Mouse (Mus musculus): ENCODE results near the gene Tent4a.
A peak's percentile ranks its signal among the peaks of the same experiment; 100 is the strongest.

The Tent4a gene

DNA sequence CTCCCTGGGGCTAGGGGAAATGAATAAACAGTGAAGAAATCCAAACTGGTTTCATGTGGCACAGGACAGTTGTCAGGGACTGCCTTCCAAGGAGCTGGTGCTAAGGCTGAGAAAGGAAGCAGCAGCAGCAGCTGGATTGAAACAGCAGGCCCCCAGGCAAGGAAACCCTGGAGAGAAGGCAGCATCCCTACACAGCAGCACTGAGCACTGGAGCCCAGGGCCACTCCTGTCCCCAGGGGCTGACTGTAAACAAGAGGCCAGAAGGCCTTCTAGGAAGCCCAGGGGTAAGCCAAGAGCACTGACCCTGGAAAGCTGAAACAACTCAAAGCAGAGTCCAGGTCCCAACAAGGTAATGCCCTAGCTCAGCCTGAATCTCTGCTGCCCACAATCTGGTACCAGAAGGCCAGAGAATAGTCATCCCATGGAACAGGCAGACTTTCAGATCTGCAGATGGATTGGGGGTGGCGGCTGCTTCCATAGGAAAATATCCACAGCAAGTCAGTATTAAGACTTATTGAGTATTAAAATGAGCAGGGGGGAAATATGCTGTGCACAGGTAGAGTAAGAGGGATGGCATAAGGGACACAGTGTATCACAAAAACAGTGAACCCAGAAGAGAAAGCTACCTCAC is 12.1 kb downstream of the Tent4a start:
- DNase-seq (ENCODE audit: low read depth, low spot score) = no peak

DNA sequence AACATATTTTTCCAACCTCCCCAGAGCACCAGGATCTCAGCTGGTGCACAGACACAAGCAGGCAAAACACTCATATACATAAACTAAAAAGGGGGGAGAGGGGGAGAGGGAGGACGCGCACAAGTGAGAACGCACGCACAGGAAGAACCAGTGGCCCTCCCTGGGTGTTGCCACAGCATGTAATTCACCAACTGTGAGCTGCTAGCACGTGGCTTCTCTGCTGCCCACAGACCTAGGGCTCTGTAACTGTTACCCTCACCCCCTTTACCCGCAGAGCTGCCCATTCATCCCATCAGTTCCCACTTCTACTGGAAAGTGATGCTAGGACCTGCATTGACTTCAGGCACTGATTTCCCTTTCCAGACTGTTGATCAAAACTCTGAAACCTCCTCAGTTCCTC is 15.3 kb downstream of the Tent4a start:
- DNase-seq (ENCODE audit: low read depth, low spot score) = no peak

DNA sequence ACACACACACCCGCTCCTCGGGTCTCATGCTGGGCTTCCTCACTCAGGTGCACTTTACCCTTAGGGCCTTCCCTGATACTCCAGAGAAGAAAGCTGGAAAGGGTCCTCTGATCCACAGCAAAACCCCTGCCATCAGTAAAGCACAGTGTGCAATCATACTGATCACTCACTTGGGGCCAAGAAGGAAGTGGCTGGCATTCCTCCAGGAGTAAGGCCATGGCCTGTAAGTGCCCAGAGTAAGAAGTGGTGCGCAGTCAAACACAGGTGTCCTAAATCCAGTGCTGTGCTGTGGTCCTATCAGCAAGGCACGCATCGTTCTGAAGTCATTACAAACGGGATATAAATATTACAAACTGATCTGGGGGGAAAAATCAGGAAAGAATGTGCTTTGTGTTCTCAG is 17.0 kb downstream of the Tent4a start:
- no peak for DNase-seq (ENCODE audit: low read depth, low spot score)

DNA sequence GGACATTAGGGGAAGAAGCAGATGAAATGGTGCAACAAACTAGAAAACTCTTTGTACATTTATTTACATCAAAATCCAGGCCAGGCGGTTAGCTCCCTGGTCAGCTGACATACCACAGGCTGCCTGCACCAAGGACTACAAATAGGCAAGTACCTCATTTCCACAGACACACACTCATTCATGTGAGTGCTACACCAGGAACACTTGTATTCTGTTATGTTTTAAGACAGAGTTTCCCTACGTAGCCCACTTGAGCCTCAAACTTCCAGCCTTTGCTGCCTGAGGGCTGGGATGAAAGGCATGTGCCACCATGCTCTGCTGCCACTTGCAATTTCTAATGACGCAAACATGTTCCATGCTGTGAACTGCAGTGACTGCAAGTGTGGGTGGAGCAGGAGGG is 19.3 kb downstream of the Tent4a start:
- DNase-seq (ENCODE audit: low read depth, low spot score) = no peak

DNA sequence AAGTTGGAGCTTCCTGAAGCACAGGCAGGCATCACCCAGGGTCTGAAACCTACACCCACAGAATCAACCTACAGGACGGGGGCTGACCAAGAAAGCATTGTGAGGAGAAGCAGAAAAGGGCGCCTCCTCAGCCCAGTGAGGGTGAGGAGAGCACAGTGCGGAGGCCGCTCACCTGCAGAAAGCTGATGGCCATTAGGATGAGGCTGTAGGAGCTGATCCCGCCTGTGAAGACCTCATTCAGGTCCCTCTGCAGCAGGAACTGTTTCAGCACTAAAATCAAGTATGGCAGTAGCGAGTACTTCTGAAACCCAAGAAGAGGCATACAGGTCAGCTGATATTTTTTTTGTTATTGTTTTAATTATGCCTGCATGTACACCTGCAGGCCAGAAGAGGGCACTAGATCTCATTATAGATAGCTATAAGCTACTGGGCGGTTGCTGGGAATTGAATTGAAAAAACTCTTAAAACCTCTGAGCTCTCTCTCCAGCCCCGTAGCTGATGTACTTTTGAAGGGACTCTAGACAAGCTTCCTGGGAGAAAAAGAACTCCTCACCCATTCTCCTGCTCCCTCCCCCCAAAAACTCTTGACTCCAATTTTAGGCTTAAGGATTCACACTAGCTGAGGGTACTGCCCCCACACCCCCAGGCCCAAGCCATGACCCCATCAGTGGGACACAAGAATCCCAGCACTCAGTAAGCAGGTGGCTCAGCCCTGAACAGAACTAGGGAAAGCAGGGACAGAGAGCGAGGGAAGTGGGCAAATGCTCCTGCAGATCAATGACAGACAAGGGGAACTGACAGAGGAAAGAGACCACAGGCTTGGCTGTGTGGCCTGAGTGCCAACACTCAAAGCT is 24.8 kb downstream of the Tent4a start:
- DNase-seq (ENCODE audit: low read depth, low spot score) = peak; percentile 61

DNA sequence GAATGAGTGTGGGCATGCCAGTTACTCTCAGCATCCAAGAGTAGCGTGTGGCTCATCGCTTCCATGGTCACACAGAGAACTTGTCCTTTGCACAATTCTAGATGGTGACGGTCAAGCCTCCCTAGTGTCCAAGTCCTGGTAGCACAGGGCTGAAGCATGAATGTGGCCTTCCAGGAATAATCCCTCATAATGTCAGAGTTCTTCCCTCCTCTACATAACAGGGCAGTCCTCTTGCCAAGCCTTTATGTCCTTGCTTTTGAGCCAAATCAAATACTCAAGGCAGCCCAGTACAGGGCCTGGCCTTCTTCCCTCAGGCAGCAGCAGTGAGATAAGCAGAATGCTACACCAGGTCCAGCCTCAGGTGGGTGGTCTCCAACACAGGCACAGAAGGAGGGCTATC is 26.8 kb downstream of the Tent4a start:
- DNase-seq (ENCODE audit: low read depth, low spot score) = no peak

DNA sequence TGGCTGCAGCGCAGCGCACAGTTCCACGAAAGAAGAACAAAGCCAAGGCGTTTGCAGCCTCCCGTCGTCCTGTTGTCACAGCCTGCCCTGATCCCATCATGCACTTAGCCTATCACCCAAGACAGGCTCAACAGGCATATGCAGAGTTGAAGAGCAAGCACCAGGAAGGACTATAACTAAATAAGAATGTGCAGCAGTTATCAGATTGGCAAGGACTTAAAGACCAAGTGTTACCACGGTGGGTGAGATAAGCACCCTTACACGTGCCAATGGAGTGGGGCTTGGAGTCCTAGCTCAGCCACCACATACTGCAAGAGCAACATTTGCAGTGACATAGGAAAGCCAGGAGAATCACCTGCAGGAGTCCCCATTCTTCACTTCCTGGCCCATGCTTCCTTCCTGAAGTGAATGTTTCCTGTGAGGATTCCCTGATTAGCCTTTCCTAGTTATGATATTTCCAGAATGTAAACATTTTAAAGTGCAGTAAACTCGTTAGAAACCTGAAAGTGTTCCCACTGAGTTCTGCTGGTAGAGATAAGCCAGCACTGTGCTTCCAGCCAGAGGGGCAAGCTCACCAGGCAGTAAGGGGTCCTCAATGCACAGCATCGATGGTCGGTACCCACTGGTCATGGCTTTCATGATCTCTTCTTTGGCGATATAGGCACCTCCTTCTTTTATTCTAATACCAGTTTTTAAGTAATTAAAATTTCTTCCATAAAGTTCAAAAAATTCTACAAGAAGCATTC is 27.9 kb downstream of the Tent4a start:
- no peak for DNase-seq (ENCODE audit: low read depth, low spot score)

DNA sequence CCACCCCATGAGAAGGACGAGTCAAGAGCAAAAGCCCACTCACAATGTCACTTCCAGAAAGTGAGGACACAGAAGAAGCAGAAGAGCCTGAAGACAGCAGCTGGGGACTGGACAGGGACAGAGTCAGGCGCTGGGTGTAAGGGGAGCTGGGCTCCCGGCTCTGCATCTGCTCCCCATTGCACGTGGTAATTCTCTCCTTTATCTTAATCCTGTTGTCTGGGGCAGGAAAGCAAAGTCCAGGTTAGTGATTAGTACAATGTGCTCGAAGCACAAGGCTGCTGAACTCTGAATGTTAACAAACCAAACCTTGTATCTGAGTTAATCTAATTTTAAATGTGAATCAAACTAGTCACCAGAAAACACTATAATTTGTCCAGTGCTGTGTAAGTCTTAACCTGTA is 31.6 kb downstream of the Tent4a start:
- DNase-seq (ENCODE audit: low read depth, low spot score) = no peak

DNA sequence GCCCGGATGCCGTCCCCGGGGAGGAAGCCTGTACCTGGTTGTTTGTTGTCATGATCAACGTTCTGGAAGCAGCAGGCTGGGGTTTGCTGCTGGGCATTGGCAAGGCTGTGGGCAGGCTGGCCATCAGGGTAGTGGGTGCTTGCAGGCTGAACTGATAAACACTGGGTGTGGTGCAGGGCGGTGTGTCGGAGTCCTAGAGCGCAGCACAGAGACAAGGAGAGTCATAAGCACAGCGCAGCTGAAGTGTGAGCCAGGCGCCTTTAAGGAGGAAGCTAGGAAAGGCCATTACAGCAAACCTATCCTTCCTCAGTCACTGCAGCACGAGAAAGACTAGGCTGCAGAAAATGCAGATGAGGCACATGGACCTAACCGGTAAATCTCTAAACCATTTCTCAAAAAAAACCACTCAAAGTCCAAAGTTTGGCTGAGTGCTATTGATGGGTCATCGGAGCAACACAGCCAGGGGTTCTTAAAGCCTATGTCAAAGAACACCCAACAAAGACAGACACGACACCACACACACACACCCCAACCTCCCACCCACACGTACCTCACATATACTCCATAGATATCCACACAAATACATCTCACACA is 32.2 kb downstream of the Tent4a start:
- no peak for DNase-seq (ENCODE audit: low read depth, low spot score)

DNA sequence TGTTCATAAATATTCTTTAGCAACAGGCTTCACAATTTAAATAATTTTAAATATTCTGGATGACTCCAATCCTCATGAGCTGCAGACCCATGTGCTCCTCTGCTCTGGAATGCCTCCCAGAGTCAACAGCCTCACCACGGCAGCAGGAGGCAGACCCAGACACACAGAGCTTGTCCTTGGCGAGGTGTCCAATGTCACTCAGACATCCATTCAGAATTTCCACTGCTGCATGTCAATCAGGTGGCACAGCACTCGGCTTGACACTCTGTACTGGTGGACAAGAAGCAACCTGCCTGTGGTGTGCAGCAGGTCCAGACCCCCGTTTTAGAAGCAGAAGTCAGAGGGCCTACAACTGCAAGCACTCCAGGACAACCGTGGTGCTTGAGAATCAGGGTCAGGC is 36.1 kb downstream of the Tent4a start:
- DNase-seq (ENCODE audit: low read depth, low spot score) = no peak

DNA sequence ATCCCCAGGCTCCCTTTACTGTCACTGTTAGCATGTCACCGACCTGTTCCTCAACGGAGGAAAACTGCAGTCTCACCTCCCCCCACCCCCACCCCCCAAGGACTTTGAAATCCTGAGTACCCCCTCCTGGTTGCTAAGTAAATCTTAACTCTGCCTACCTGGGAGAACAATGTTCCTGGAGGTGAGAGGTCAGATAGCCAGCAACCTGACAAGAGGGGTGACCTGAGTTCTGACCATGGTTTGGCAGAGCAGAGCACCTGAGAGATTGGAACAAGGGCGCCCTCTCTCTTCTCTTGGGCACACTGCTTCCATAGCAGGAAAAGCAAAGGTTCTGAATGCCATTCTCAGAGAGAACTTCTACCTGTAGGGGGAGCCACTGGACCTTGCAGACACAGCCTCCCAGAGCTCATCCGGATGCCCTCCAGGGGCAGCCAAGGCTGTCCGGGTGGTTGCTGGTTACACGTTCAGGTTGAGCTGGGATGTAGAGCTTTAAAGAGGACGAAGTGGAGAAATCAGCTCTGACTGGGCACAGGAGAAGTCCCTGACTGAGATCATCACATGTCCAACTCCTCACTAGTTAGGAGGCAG is 41.4 kb downstream of the Tent4a start:
- peak; percentile 79 for DNase-seq (ENCODE audit: low read depth, low spot score)

DNA sequence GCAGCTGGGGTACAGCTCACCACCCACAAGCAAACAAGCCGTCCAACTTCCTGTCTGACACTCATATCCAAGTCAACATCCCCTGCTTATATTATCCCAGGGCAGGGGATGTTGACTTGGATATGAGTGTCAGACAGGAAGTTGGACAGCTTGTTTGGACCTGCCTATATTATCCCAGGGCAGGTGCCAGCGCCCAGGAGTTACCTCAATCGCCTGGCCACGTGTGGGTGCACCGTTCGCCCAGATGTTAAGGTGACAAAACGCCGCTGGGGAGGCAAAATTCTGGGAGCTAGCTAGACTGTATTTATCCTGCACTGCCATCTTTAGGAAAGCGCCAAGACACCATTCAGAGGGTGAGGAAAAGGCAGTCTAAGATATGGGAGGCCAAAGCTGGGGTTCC is 44.6 kb downstream of the Tent4a start:
- no peak for DNase-seq (ENCODE audit: low read depth, low spot score)

DNA sequence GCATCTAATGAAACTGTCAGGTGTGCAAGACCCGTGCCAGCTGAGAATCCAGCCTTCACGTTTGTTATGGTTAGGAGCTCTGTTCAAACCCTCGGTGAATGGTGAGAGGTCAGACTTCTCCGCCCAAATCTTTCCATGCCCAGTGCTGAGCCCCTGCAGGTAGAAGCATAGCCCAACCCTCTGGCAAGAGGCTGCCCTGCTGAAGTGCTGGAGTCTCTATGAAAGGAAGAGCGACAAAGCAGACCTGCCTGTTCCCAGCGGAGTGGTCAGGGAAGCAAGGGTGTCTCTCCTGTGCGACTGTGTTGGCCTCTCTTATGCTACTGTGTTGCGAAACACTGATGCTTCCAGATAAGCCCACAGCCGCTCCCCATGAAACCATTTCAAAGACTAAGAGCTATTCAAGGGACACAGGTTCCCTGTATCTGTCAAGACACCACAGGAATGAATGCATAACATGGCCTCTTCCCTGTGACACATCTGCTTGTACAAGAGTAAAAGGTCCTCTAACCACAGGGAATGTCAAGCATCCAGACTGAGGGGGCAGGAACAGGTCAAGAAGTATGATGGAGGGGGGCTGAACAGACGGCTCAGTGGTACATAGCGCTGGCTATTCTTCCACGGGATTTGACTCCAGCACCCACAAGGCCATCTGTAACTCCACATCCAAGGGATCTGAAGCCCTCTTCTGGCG is 45.7 kb downstream of the Tent4a start:
- no peak for DNase-seq (ENCODE audit: low read depth, low spot score)

DNA sequence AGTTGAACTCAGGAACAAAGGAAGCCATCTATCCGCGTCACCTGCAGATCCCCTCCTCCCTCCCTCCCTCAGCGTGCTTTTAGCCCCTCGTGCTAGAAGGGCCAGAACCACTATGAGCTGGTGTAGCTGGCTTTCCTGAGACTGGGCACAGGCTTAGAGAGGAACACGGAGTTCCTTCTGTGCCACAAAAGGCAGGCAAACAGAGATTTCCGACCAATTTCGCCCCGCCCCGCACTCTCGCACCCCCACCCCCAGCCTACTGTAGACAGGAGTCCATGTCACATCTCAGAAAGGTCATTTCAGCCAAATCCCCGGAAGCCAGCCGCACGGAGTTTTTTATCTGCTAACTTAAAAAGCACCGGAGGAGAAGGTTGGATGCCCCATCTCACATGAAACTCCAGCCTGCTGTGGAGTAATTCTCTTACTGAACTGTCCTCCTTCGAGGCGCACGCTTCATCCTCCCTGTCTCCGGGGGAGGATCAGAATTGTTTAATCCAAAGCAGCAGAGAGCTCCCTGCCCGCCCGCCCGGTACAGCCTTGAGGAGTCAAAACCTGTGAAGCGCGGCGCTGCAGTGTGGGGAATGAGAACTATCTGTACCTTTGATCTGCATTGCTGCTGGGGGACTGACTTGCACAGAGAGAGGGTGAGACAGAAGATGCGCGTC is 46.7 kb downstream of the Tent4a start:
- no peak for DNase-seq (ENCODE audit: low read depth, low spot score)

DNA sequence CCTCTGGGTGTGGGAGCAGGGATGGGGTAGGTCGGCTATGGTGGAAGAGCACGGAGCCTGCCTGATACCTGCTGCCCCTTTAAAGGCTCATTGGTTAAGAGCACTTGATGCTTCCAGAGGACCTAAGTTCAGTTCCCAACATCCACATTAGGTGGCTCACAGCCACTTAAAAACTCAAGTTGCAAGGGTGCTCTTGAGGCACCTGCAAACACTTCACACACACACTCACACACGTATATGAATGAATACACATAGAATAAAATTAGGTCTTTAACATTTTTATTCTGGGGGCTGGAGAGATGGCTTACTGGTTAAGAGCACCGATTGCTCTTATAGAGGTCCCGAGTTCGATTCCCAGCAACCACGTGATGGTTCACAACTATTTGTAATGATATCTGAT is 47.3 kb downstream of the Tent4a start:
- DNase-seq (ENCODE audit: low read depth, low spot score) = no peak

DNA sequence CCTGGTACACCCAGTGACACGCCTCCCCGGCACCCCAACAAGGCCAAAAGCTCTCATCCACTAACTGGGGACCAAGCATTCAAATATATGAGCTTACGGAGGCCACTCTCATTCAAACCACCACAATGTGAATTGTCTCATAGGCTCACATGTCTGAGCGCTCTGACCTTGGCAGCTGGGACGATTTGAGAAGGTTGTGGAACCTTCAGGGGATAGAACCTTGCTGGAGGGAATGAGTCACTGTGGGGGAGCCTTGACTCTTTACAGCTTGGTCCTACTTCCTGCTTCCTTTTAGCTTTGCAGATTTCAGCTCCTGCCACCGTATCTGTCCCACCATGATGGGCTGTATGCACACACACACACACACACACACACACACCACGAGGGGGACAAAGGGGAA is 48.6 kb downstream of the Tent4a start:
- DNase-seq (ENCODE audit: low read depth, low spot score) = no peak

DNA sequence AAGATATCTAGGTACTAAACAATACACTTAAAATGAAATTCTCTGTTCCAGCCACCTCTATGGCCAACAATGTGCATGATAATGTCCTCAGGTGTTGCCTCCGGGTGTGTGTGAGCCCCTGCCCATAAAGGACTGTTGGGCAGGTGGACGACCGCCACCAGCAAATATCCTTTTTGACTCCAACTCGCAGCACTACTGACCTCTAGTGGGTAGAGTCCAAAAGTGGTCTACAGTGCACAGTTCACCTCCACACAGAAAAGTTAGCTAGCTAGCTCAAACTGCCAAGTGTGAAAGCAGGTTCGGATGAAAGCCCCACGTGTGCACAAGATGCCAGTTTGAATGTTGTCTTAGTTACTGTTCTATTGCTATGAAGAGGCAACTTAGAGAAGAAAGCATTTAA is 49.1 kb downstream of the Tent4a start:
- DNase-seq (ENCODE audit: low read depth, low spot score) = peak; percentile 31

DNA sequence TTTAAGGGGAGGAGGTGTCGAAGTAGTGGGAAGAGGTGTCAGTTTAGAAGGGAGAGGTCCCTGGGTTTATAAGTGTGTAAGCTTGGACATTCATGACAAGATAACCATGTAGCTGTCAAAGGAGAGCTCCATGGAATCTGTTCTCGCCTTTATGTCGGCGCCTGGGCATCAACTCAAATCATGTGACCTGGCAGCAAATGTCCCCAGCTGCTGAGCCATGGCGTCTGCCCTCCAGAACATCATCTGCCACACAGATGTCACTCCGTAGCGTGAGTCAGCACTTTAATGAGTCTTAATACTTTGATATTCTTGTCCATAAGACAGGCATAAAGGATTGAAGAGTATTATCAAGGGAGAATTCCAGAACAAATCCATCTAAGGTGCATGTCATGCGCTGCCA is 51.7 kb downstream of the Tent4a start:
- no peak for DNase-seq (ENCODE audit: low read depth, low spot score)

DNA sequence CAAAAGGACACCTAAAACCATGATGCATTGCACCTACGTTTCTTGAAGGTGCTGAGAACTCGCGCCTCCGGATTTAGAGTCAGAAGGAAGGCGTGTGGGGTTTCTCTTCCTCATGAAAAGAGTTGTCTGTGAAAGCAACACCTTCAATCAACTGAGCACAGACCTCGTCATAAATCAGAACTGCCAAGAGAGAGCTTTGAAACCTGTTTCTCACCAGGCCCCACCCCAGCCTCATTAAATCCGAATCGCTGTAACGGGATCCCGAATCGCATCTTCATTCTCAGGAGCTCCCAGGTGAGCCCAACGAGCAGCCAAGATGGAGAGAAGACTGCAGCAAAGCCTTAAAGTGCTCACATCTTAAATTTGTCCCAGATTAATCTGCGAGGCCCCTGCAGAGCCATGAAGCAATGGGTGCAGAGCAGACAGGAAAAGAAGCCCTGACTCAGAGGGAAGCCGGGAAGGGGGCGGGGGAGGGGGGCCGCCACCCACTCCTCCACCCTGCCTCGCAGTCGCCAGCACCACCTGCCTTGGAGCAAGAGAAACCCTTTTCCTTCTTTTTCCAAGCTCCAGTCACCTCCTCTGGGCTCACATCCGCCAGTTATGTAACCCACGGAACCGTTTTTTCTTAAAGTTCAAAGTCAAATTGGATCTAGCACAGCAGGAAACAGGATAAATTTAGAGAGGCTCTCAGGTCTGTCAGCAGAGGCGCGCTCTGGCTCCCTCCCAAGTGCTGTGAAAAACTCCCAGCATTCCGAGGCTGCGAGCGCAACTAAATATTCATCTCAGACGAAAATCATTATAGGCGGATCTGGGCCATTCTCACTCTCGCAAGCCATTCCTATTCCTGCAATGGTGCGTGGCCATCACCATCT is 52.5 kb downstream of the Tent4a start:
- DNase-seq (ENCODE audit: low read depth, low spot score) = no peak

DNA sequence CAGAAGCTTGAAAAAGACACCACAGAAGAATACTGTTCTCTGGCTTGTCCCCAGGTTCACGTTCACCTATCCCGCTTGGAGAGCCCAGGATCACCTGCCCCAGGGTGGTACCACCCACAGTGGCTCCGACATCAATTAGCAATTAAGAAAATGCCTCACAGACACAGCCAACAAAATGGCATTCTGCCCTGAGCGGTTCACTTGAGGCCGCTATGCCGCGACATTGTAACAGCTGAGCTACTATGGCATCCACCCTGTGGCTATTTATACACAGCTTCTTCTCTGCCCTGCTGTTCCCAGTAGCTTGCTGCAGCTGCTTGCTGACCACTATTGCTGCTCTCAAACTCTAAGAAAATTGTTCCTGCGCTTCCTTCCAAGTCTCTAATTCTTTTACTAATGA is 53.4 kb downstream of the Tent4a start:
- DNase-seq (ENCODE audit: low read depth, low spot score) = no peak
